Mouse (Mus musculus) heart, embryonic 16.5 days (tissue): ENCODE data around the gene Snrnp70. TPM values are rescaled to one million over a fixed set of nuclear protein-coding genes. Genes with fewer than 3 reads are reported as not detected.
A peak's percentile ranks its signal among the peaks of the same experiment; 100 is the strongest.

Source experiments
- ATAC-seq: fragments of 200-750 bp; cut with Nextera tagmentation; replicated peaks from 2 replicates; pipeline ENCODE4 v1.8.0; 2017; ENCODE audit warnings: moderate number of reproducible peaks; ENCODE audit not compliant: insufficient read depth, low FRiP score; ENCODE audit errors: extremely low read depth
- H3K27ac ChIP-seq: fragments of 300-500 bp; sonication (generic); 2 replicates; pipeline ENCODE4 v1.5.1; 2014; ENCODE audit warnings: mild to moderate bottlenecking, low read length, control low read depth, moderate library complexity
- H3K27me3 ChIP-seq: fragments of 300-500 bp; sonication (generic); 2 replicates; pipeline ENCODE4 v1.6.1; 2014; ENCODE audit warnings: low read length, mixed read lengths; ENCODE audit not compliant: control insufficient read depth, insufficient read depth
- H3K36me3 ChIP-seq: fragments of 300-500 bp; sonication (generic); 2 replicates; pipeline ENCODE4 v1.6.1; 2014; ENCODE audit not compliant: control insufficient read depth, insufficient read depth
- H3K4me1 ChIP-seq: fragments of 300-500 bp; sonication (generic); 2 replicates; pipeline ENCODE4 v1.6.1; 2014; ENCODE audit warnings: low read length, mixed read lengths; ENCODE audit not compliant: control insufficient read depth, insufficient read depth
- H3K4me2 ChIP-seq: fragments of 300-500 bp; sonication (generic); 2 replicates; pipeline ENCODE4 v1.6.1; 2014; ENCODE audit warnings: low read depth, mild to moderate bottlenecking, control low read depth, low read length
- H3K4me3 ChIP-seq: fragments of 300-500 bp; sonication (generic); 2 replicates; pipeline ENCODE4 v1.5.1; 2014; ENCODE audit warnings: mild to moderate bottlenecking, control low read depth, low read length
- H3K9ac ChIP-seq: fragments of 300-500 bp; sonication (generic); 2 replicates; pipeline ENCODE4 v1.6.1; 2014; ENCODE audit warnings: low read length, control low read depth
- H3K9me3 ChIP-seq: fragments of 300-500 bp; sonication (generic); replicated peaks from 2 replicates; pipeline ENCODE4 v1.6.1; 2016; ENCODE audit warnings: low read length; ENCODE audit not compliant: control insufficient read depth
- WGBS: fragments of 180-500 bp; shearing (Covaris S2); extraction: QIAGEN DNeasy Blood & Tissue Kit; methylation state at CpG from one replicate; pipeline ENCODE4 v1.1.7; 2014; 5-methylcytosine and 5-hydroxymethylcytosine counted together
- polyA plus RNA-seq: library from polyadenylated mRNA; unstranded; fragments of >200 nt; fragmentation: Nextera tagmentation; extraction: Ambion mirVana; gene quantifications from 2 replicates; pipeline ENCODE4 v1.2.1, GENCODE M21; 2015

Snrnp70 gene
- polyA plus RNA-seq, 1 experiment from 2014 or later, result 161 TPM

- Histone ChIP-seq H3K9me3 (no peaks in the 10 kb centered on the region), H3K4me1 (peaks cover 28% of the 10 kb centered on the region), H3K27ac (no peak overlapping the region), H3K4me3 (no peak overlapping the region), H3K4me2 (no peak overlapping the region), H3K9ac (no peak overlapping the region), H3K27me3 (peaks cover 2% of the 10 kb centered on the region; the same call in 1 of the 2 replicates), H3K36me3 (no peaks in the 10 kb centered on the region)
- no peak for ATAC-seq
- 23% methylated on average over 13 of the region's 13 CpGs for WGBS
Measured at GRCm38 (mm10) chr7:45343543-45343942, 52.0 kb downstream of the Snrnp70 start.

- ATAC-seq, result no peak
- Histone ChIP-seq H3K4me2 (no peak overlapping the region), H3K27me3 (no peaks in the 10 kb centered on the region), H3K9me3 (no peaks in the 10 kb centered on the region), H3K4me3 (no peak overlapping the region), H3K9ac (no peak overlapping the region), H3K27ac (no peak overlapping the region), H3K36me3 (no peaks in the 10 kb centered on the region), H3K4me1 (peaks cover 38% of the 10 kb centered on the region)
- WGBS, result 89% methylated on average over 11 of the region's 11 CpGs
Measured at GRCm38 (mm10) chr7:45342081-45342480, 53.5 kb downstream of the Snrnp70 start.

GRCm38 (mm10) chr7:45341303-45341702 lies 54.2 kb downstream of the Snrnp70 start:
- Histone ChIP-seq H3K9ac (no peak overlapping the region), H3K36me3 (no peaks in the 10 kb centered on the region), H3K9me3 (no peaks in the 10 kb centered on the region), H3K27me3 (no peaks in the 10 kb centered on the region), H3K4me2 (peak overlapping the region; percentile 85), H3K4me3 (peak overlapping the region; percentile 67; the same call in 1 of the 2 replicates), H3K4me1 (peaks cover 39% of the 10 kb centered on the region), H3K27ac (no peak overlapping the region)
- peak; percentile 35 for ATAC-seq
- 2% methylated on average over 8 of the region's 8 CpGs for WGBS

GRCm38 (mm10) chr7:45340669-45341068 lies 54.9 kb downstream of the Snrnp70 start:
- H3K9me3 ChIP-seq, result no peaks in the 10 kb centered on the region
- no peaks in the 10 kb centered on the region for H3K27me3 ChIP-seq
- H3K9ac ChIP-seq, result peak overlapping the region; percentile 75; the same call in 1 of the 2 replicates
- WGBS, result under 1% methylated on average over 11 of the region's 11 CpGs
- 0 out of 2 replicates have a peak overlapping the region, but pooled peaks have one; percentile 16 for H3K27ac ChIP-seq
- H3K4me1 ChIP-seq, result peaks cover 41% of the 10 kb centered on the region
- peak overlapping the region; percentile 85 for H3K4me2 ChIP-seq
- peak overlapping the region; percentile 67 for H3K4me3 ChIP-seq
- 0 out of 2 replicates have a peak, but pooled peaks have one; percentile 15 for ATAC-seq
- H3K36me3 ChIP-seq, result no peaks in the 10 kb centered on the region

- no peak for ATAC-seq
- no peak overlapping the region for H3K27ac ChIP-seq
- WGBS, result 2% methylated on average over 11 of the region's 11 CpGs
Measured at GRCm38 (mm10) chr7:45340066-45340442, 55.5 kb downstream of the Snrnp70 start.

GRCm38 (mm10) chr7:45339410-45340065 lies 56.0 kb downstream of the Snrnp70 start:
- Histone ChIP-seq H3K27ac (peak overlapping the region; percentile 19; the same call in 1 of the 2 replicates), H3K36me3 (no peaks in the 10 kb centered on the region), H3K4me1 (peaks cover 53% of the 10 kb centered on the region), H3K4me3 (peak overlapping the region; percentile 67), H3K9me3 (no peaks in the 10 kb centered on the region), H3K4me2 (peak overlapping the region; percentile 85), H3K27me3 (no peaks in the 10 kb centered on the region), H3K9ac (peak overlapping the region; percentile 75)
- ATAC-seq, result peak; percentile 51
- under 1% methylated on average over 39 of the region's 39 CpGs for WGBS

More at GRCm38 (mm10) chr7:45340066-45340442, 55.5 kb downstream of the Snrnp70 start:
- Histone ChIP-seq H3K4me3 (peak overlapping the region; percentile 67), H3K4me2 (peak overlapping the region; percentile 85), H3K27me3 (no peaks in the 10 kb centered on the region), H3K4me1 (peaks cover 48% of the 10 kb centered on the region), H3K36me3 (no peaks in the 10 kb centered on the region), H3K9ac (peak overlapping the region; percentile 75), H3K9me3 (no peaks in the 10 kb centered on the region)

GRCm38 (mm10) chr7:45338161-45338911 lies 57.2 kb downstream of the Snrnp70 start:
- H3K27me3 ChIP-seq, result no peaks in the 10 kb centered on the region
- H3K27ac ChIP-seq, result no peak overlapping the region
- no peaks in the 10 kb centered on the region for H3K36me3 ChIP-seq
- H3K4me2 ChIP-seq, result peak overlapping the region; percentile 85
- no peak for ATAC-seq
- 6% methylated on average over 14 of the region's 14 CpGs for WGBS
- no peak overlapping the region for H3K9ac ChIP-seq
- H3K9me3 ChIP-seq, result no peaks in the 10 kb centered on the region
- H3K4me1 ChIP-seq, result peaks cover 56% of the 10 kb centered on the region
- peak overlapping the region; percentile 67 for H3K4me3 ChIP-seq

GRCm38 (mm10) chr7:45337469-45337868 lies 58.1 kb downstream of the Snrnp70 start:
- Histone ChIP-seq H3K9me3 (no peaks in the 10 kb centered on the region), H3K9ac (peak overlapping the region; percentile 59), H3K4me3 (peak overlapping the region; percentile 40), H3K36me3 (no peaks in the 10 kb centered on the region), H3K27me3 (no peaks in the 10 kb centered on the region), H3K4me2 (peak overlapping the region; percentile 85), H3K4me1 (peaks cover 62% of the 10 kb centered on the region), H3K27ac (no peak overlapping the region)
- no peak for ATAC-seq
- 14% methylated on average over 4 of the region's 4 CpGs for WGBS

GRCm38 (mm10) chr7:45336319-45336718 lies 59.2 kb downstream of the Snrnp70 start:
- ATAC-seq, result no peak
- no peaks in the 10 kb centered on the region for H3K36me3 ChIP-seq
- H3K4me2 ChIP-seq, result no peak overlapping the region
- H3K4me1 ChIP-seq, result peaks cover 63% of the 10 kb centered on the region
- H3K9me3 ChIP-seq, result no peaks in the 10 kb centered on the region
- no peak overlapping the region for H3K9ac ChIP-seq
- 81% methylated on average over 4 of the region's 4 CpGs for WGBS
- H3K27ac ChIP-seq, result no peak overlapping the region
- no peaks in the 10 kb centered on the region for H3K27me3 ChIP-seq
- H3K4me3 ChIP-seq, result no peak overlapping the region
